Mouse (Mus musculus): ENCODE measurements around the gene Apof.

GRCm38 (mm10) chr10:128297221-128297620, 28.8 kb downstream of the Apof start:
- TF ChIP-seq CTCF (IDR thresholded peaks at IDR 0.05; ENCODE audit: insufficient read depth, low read depth, low read length) (no peak), POLR2A (IDR thresholded peaks at IDR 0.05; ENCODE audit: insufficient read depth, low read depth, low read length) (no peak)
